ENCODE assay signal across 18 mouse cellular contexts in the genomic region with DNA sequence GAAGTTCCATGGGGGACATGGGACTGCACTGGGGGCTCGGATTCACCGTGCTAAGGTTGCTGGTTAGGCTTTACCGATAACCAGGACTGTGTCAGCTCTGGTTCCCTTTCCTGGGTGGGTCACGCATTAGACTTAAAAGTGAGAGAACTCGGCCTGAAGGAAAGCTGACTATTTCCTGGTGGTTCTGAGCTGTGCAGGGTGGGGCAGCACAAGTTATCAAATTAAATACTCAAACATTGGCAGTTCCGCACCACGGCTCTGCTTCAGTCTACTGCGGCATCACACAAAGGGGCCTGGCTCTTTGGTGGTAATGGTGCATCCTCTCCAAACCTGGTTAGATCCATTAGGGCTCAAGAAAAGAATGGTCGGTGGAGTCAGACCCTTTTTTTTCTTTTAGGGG. TPM values are rescaled to one million over a fixed set of nuclear protein-coding genes. Genes with fewer than 3 reads are reported as not detected.
DNase-seq lines count a peak whose midpoint lies in the region; ATAC-seq and TF ChIP-seq lines count a peak whose summit lies in the region.
"Had no signal": no experiment of that assay in that cellular context is flagged by ENCODE, and none has a peak within 500 bp of the region (broad histone marks: within the 10 kb centered on the region; RNA-seq: fewer than 3 reads in every experiment).

No protein-coding gene starts in this region.

- no peaks in the 10 kb centered on the region for H3K9me3 ChIP-seq in lung, embryonic 14.5 days (ENCODE audit: low read depth, low read length)
- no peaks in the 10 kb centered on the region for H3K9me3 ChIP-seq in stomach, embryonic 16.5 days (replicated peaks; ENCODE audit: control insufficient read depth, low read length)
- H3K9me3 ChIP-seq: heart, embryonic 15.5 days; hindbrain, embryonic 13.5 days had no signal

- no peaks in the 10 kb centered on the region for H3K4me1 ChIP-seq in lung, embryonic 14.5 days (ENCODE audit: insufficient read depth)
- peaks cover 6% of the 10 kb centered on the region; the same call in 1 of the 2 replicates for H3K4me1 ChIP-seq in stomach, embryonic 16.5 days (ENCODE audit: control insufficient read depth, insufficient read depth, low read length)
- H3K4me1 ChIP-seq: heart, embryonic 15.5 days; hindbrain, embryonic 13.5 days had no signal

- DNase-seq in cerebellum, adult 9-10 months = peak; percentile 15
- DNase-seq in lung, embryonic 14.5 days = no peak
- DNase-seq in lung, postnatal 36 days = no peak
- DNase-seq in thymus, postnatal 25 days = no peak
- no peak for DNase-seq in yolk sac, embryonic 10.5 days (ENCODE audit: low spot score)
- DNase-seq: adrenal gland, adult 8-10 months; cerebellum, adult 11-12 months; cerebellum, adult 9-11 months; cerebellum, postnatal 36 days; gastrocnemius, postnatal 14 days; heart, adult 2 months; heart, postnatal 14 days had no signal

- 79% methylated on average over 9 of the region's 9 CpGs for WGBS in lung, embryonic 14.5 days
- 67% methylated on average over 9 of the region's 9 CpGs for WGBS in stomach, embryonic 16.5 days

- H3K9ac ChIP-seq in lung, embryonic 14.5 days = no peak overlapping the region
- no peak overlapping the region for H3K9ac ChIP-seq in stomach, embryonic 16.5 days (ENCODE audit: low read length)
- H3K9ac ChIP-seq: heart, embryonic 15.5 days; hindbrain, embryonic 13.5 days had no signal

- no peak overlapping the region for H3K27ac ChIP-seq in lung, embryonic 14.5 days (ENCODE audit: low read depth)
- H3K27ac ChIP-seq in stomach, embryonic 16.5 days (ENCODE audit: low read length) = 0 out of 2 replicates have a peak overlapping the region, but pooled peaks have one; percentile 47
- H3K27ac ChIP-seq: heart, adult 2 months; heart, embryonic 15.5 days; hindbrain, embryonic 13.5 days; hindbrain, postnatal 0 days had no signal

- TF ChIP-seq CTCF in lung, embryonic 14.5 days (IDR thresholded peaks at IDR 0.05; ENCODE audit: low read depth) = no peak

- no peak for ATAC-seq in cerebellum, adult (ENCODE audit: insufficient number of reproducible peaks, low FRiP score, low TSS enrichment)
- 0 out of 2 replicates have a peak, but pooled peaks have one; percentile 6 for ATAC-seq in lung, embryonic 14.5 days (ENCODE audit: insufficient read depth)
- peak; percentile 10 for ATAC-seq in stomach, embryonic 16.5 days (ENCODE audit: insufficient read depth, low FRiP score)
- ATAC-seq: hindbrain, postnatal 0 days had no signal

- peaks cover 37% of the 10 kb centered on the region for H3K36me3 ChIP-seq in lung, embryonic 14.5 days (ENCODE audit: insufficient read depth)
- peaks cover 17% of the 10 kb centered on the region; the same call in 1 of the 2 replicates for H3K36me3 ChIP-seq in stomach, embryonic 16.5 days (ENCODE audit: control insufficient read depth, insufficient read depth, low read length)

- no peaks in the 10 kb centered on the region for H3K27me3 ChIP-seq in lung, embryonic 14.5 days (ENCODE audit: insufficient read depth, low read length)
- no peaks in the 10 kb centered on the region for H3K27me3 ChIP-seq in stomach, embryonic 16.5 days (ENCODE audit: control insufficient read depth, insufficient read depth, low read length)
- H3K27me3 ChIP-seq: heart, embryonic 15.5 days; hindbrain, embryonic 13.5 days had no signal

- no peak overlapping the region for H3K4me2 ChIP-seq in lung, embryonic 14.5 days
- H3K4me2 ChIP-seq in stomach, embryonic 16.5 days (ENCODE audit: low read depth, low read length) = no peak overlapping the region
- H3K4me2 ChIP-seq: heart, embryonic 11.5 days; heart, embryonic 15.5 days; hindbrain, embryonic 13.5 days had no signal

- H3K4me3 ChIP-seq in lung, embryonic 14.5 days (ENCODE audit: low read depth, low read length) = no peak overlapping the region
- H3K4me3 ChIP-seq in stomach, embryonic 16.5 days (replicated peaks; ENCODE audit: low read length) = no peak overlapping the region
- H3K4me3 ChIP-seq: heart, adult 2 months; heart, embryonic 15.5 days; hindbrain, embryonic 13.5 days had no signal

RNA-seq across cellular contexts. Expression of a gene that starts 0.8 kb away (rescaled TPM):
- 0.13 and 0.30 TPM in 2 replicates for polyA plus RNA-seq in lung, embryonic 14.5 days (2014; fragmentation: Nextera tagmentation; extraction: Ambion mirVana)
- 1.0 and 1.9 TPM in 2 replicates for polyA plus RNA-seq in stomach, embryonic 16.5 days (2015; fragmentation: Nextera tagmentation; extraction: Ambion mirVana)

RNA-seq across cellular contexts. Expression of a gene that starts 22.8 kb away (rescaled TPM):
- 112 and 113 TPM in 2 replicates for polyA plus RNA-seq in lung, embryonic 14.5 days (2014; fragmentation: Nextera tagmentation; extraction: Ambion mirVana)
- polyA plus RNA-seq in stomach, embryonic 16.5 days (2015; fragmentation: Nextera tagmentation; extraction: Ambion mirVana) = 49.4 and 53.4 TPM in 2 replicates

RNA-seq across cellular contexts. Expression of a gene that starts 29.3 kb away (rescaled TPM):
- polyA plus RNA-seq in lung, embryonic 14.5 days (2014; fragmentation: Nextera tagmentation; extraction: Ambion mirVana) = 76.8 and 77.3 TPM in 2 replicates
- 80.4 and 80.6 TPM in 2 replicates for polyA plus RNA-seq in stomach, embryonic 16.5 days (2015; fragmentation: Nextera tagmentation; extraction: Ambion mirVana)

RNA-seq across cellular contexts. Expression of a gene that starts 39.9 kb away (rescaled TPM):
- 59.5 and 60.7 TPM in 2 replicates for polyA plus RNA-seq in lung, embryonic 14.5 days (2014; fragmentation: Nextera tagmentation; extraction: Ambion mirVana)
- polyA plus RNA-seq in stomach, embryonic 16.5 days (2015; fragmentation: Nextera tagmentation; extraction: Ambion mirVana) = 49.4 and 49.5 TPM in 2 replicates

RNA-seq across cellular contexts. Expression of a gene that starts 40.0 kb away (rescaled TPM):
- polyA plus RNA-seq in lung, embryonic 14.5 days (2014; fragmentation: Nextera tagmentation; extraction: Ambion mirVana) = 0.53 and 0.74 TPM in 2 replicates
- 1.3 and 1.5 TPM in 2 replicates for polyA plus RNA-seq in stomach, embryonic 16.5 days (2015; fragmentation: Nextera tagmentation; extraction: Ambion mirVana)
